Comparison of ENCODE assay signal across 10 mouse cellular contexts in the genomic region with DNA sequence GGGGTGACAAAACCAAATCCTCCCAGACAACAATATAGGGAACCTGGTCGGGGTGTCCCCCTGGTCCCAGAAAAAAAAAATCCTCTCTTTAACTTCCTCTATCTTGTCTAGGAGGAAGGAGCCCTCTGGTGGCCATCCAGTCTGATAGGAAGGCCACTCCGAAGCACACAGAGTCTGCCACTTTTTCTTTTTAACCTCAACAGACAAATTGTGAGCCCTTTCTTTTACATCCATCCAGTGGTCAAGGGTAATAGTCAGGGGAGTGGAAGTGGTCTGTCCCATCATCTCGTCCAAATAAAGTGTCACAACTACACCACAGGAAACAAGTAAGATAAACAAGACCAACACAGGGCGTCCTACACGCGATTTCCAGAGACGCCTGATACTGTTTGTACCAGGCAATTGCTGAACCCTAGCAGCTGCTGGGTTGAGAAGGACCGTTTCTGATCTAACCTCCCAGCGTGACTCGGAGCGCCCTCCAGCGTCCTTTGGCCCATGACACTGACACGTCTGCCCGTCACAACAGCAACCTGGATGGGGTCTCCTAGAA. TPM values are rescaled to one million over a fixed set of nuclear protein-coding genes. Genes with fewer than 3 reads are reported as not detected.
A peak's percentile ranks its signal among the peaks of the same experiment; 100 is the strongest.
DNase-seq lines count a peak whose midpoint lies in the region; ATAC-seq and TF ChIP-seq lines count a peak whose summit lies in the region.
"Had no signal": no experiment of that assay in that cellular context is flagged by ENCODE, and none has a peak within 500 bp of the region (broad histone marks: within the 10 kb centered on the region; RNA-seq: fewer than 3 reads in every experiment).

No protein-coding gene starts in this region.

- no peaks in the 10 kb centered on the region for H3K36me3 ChIP-seq in liver, embryonic 14.5 days (replicated peaks; ENCODE audit: control insufficient read depth, insufficient read depth, low read depth)
- H3K36me3 ChIP-seq in liver, embryonic 11.5 days (ENCODE audit: control insufficient read depth, insufficient read depth, low read length): no peaks in the 10 kb centered on the region
- no peaks in the 10 kb centered on the region for H3K36me3 ChIP-seq in intestine, embryonic 16.5 days (ENCODE audit: control insufficient read depth, insufficient read depth, low read length)
- H3K36me3 ChIP-seq: heart, embryonic 13.5 days had no signal

- H3K4me3 ChIP-seq in liver, embryonic 14.5 days (ENCODE audit: insufficient read depth in 1 of 2, low read depth in 2 of 2, low read length in 2 of 2): no peak overlapping the region
- H3K4me3 ChIP-seq in liver, embryonic 11.5 days (ENCODE audit: low read depth, low read length): no peak overlapping the region
- no peak overlapping the region for H3K4me3 ChIP-seq in intestine, embryonic 16.5 days (ENCODE audit: low read length)
- H3K4me3 ChIP-seq: heart, embryonic 13.5 days had no signal

- H3K4me2 ChIP-seq in liver, embryonic 14.5 days (ENCODE audit: low read depth): no peak overlapping the region
- H3K4me2 ChIP-seq in liver, embryonic 11.5 days: no peak overlapping the region
- H3K4me2 ChIP-seq in intestine, embryonic 16.5 days (ENCODE audit: low read depth, low read length): no peak overlapping the region
- H3K4me2 ChIP-seq: heart, embryonic 13.5 days had no signal

- no peak overlapping the region for H3K9ac ChIP-seq in liver, embryonic 14.5 days (replicated peaks)
- no peak overlapping the region for H3K9ac ChIP-seq in liver, embryonic 11.5 days (ENCODE audit: low read depth, low read length)
- H3K9ac ChIP-seq in intestine, embryonic 16.5 days (ENCODE audit: low read depth, low read length): no peak overlapping the region
- H3K9ac ChIP-seq: heart, embryonic 13.5 days had no signal

- no peak overlapping the region for H3K27ac ChIP-seq in liver, embryonic 14.5 days
- no peak overlapping the region for H3K27ac ChIP-seq in liver, embryonic 11.5 days (ENCODE audit: low read depth, low read length)
- H3K27ac ChIP-seq in intestine, embryonic 16.5 days (ENCODE audit: low read length): 0 out of 2 replicates have a peak overlapping the region, but pooled peaks have one; percentile 20

- TF ChIP-seq CTCF in liver, embryonic 14.5 days (IDR thresholded peaks at IDR 0.05; ENCODE audit: low read depth): peak; percentile 16; the same call in 1 of the 2 replicates

- no peaks in the 10 kb centered on the region for H3K4me1 ChIP-seq in liver, embryonic 14.5 days (replicated peaks; ENCODE audit: control insufficient read depth in 2 of 2, insufficient read depth in 2 of 2, low read length in 1 of 2)
- no peaks in the 10 kb centered on the region for H3K4me1 ChIP-seq in liver, embryonic 11.5 days (replicated peaks; ENCODE audit: control insufficient read depth, insufficient read depth, low read length)
- peaks cover 13% of the 10 kb centered on the region for H3K4me1 ChIP-seq in intestine, embryonic 16.5 days (ENCODE audit: control insufficient read depth, insufficient read depth, low read length)
- H3K4me1 ChIP-seq: heart, embryonic 13.5 days had no signal

- intact Hi-C loops in left cerebral cortex, postnatal 4 days (cut with DNase I): no loop called here

- no peak for TF ChIP-seq EP300 in liver, embryonic 14.5 days (IDR thresholded peaks at IDR 0.05; ENCODE audit: low read depth)

- ATAC-seq in liver, embryonic 14.5 days (ENCODE audit: insufficient read depth): no peak
- ATAC-seq in liver, embryonic 11.5 days (replicated peaks; ENCODE audit: low FRiP score): no peak
- no peak for ATAC-seq in intestine, embryonic 16.5 days

- peak; percentile 45 for DNase-seq in adrenal gland, postnatal 14 days
- no peak for DNase-seq in adrenal gland, adult 8-10 months
- DNase-seq in liver, embryonic 14.5 days (ENCODE audit: low read depth in 3 of 3, low spot score in 3 of 3): no peak
- no peak for DNase-seq in liver, embryonic 11.5 days (ENCODE audit: low spot score)
- DNase-seq in monocyte, adult 2 months (ENCODE audit: low read depth in 1 of 2, low spot score in 2 of 2): peak; percentile 68 to 73
- no peak for DNase-seq in thymus, postnatal 36 days
- DNase-seq in left cerebral cortex, postnatal 4 days: no peak

- 54% methylated on average over 14 of the region's 14 CpGs for WGBS in liver, embryonic 14.5 days (ENCODE audit: insufficient replicate concordance)
- 68% methylated on average over 14 of the region's 14 CpGs for WGBS in liver, embryonic 11.5 days
- WGBS in intestine, embryonic 16.5 days: 72% methylated on average over 14 of the region's 14 CpGs

- H3K27me3 ChIP-seq in liver, embryonic 14.5 days (ENCODE audit: control insufficient read depth, insufficient read depth, low read length): no peaks in the 10 kb centered on the region
- no peaks in the 10 kb centered on the region for H3K27me3 ChIP-seq in liver, embryonic 11.5 days (replicated peaks; ENCODE audit: control insufficient read depth, insufficient read depth, low read length)
- H3K27me3 ChIP-seq in intestine, embryonic 16.5 days (replicated peaks; ENCODE audit: control insufficient read depth, insufficient read depth, low read length): no peaks in the 10 kb centered on the region
- H3K27me3 ChIP-seq: heart, embryonic 13.5 days had no signal

- no peaks in the 10 kb centered on the region for H3K9me3 ChIP-seq in liver, embryonic 14.5 days (ENCODE audit: control insufficient read depth, low read length)
- H3K9me3 ChIP-seq in liver, embryonic 11.5 days (ENCODE audit: control insufficient read depth, low read length): no peaks in the 10 kb centered on the region
- H3K9me3 ChIP-seq in intestine, embryonic 16.5 days (ENCODE audit: control insufficient read depth, low read length): no peaks in the 10 kb centered on the region
- H3K9me3 ChIP-seq: heart, embryonic 13.5 days had no signal

RNA-seq across cellular contexts. Expression of a gene that starts 1.4 kb away (rescaled TPM):
- total RNA-seq in adrenal gland, postnatal 14 days (2021): 3.3 and 5.1 TPM in 2 replicates
- total RNA-seq in adrenal gland, adult 8-10 months (2022): 10 to 100 TPM in 1 of 4 experiments, 1 to 10 TPM in 3; 4.8 to 12.6 (median 6.7) TPM
- polyA plus RNA-seq in liver, embryonic 14.5 days (2012; rRNA removed): 0.31 and 0.52 TPM in 2 replicates
- 0.15 and 0.29 TPM in 2 replicates for polyA plus RNA-seq in liver, embryonic 14.5 days (2014; fragmentation: Nextera tagmentation; extraction: Ambion mirVana)
- 0.22 and 0.32 TPM in 2 replicates for polyA plus RNA-seq in liver, embryonic 11.5 days (2014; fragmentation: Nextera tagmentation; extraction: Ambion mirVana)
- 4.4 and 4.6 TPM in 2 replicates for polyA plus RNA-seq in intestine, embryonic 16.5 days (2015; fragmentation: Nextera tagmentation; extraction: Ambion mirVana)
- 1 to 10 TPM; 2.5 to 2.6 TPM for total RNA-seq in left cerebral cortex, postnatal 4 days (2021)

RNA-seq across cellular contexts. Expression of a gene that starts 10.6 kb away (rescaled TPM):
- total RNA-seq in adrenal gland, postnatal 14 days (2021): 1.1 and 3.2 TPM in 2 replicates
- total RNA-seq in adrenal gland, adult 8-10 months (2022): 1 to 10 TPM; 3.0 to 5.1 (median 4.7) TPM
- polyA plus RNA-seq in liver, embryonic 14.5 days (2012; rRNA removed): not detected in 2 replicates
- not detected in 2 replicates for polyA plus RNA-seq in liver, embryonic 14.5 days (2014; fragmentation: Nextera tagmentation; extraction: Ambion mirVana)
- 0.73 and 0.78 TPM in 2 replicates for polyA plus RNA-seq in liver, embryonic 11.5 days (2014; fragmentation: Nextera tagmentation; extraction: Ambion mirVana)
- polyA plus RNA-seq in intestine, embryonic 16.5 days (2015; fragmentation: Nextera tagmentation; extraction: Ambion mirVana): 7.4 and 10.3 TPM in 2 replicates
- not detected for total RNA-seq in left cerebral cortex, postnatal 4 days (2021)

RNA-seq across cellular contexts. Expression of a gene that starts 17.6 kb away (rescaled TPM):
- 27.0 and 35.9 TPM in 2 replicates for total RNA-seq in adrenal gland, postnatal 14 days (2021)
- total RNA-seq in adrenal gland, adult 8-10 months (2022): 10 to 100 TPM; 33.3 to 51.0 (median 38.6) TPM
- polyA plus RNA-seq in liver, embryonic 14.5 days (2012; rRNA removed): 2.0 and 2.1 TPM in 2 replicates
- polyA plus RNA-seq in liver, embryonic 14.5 days (2014; fragmentation: Nextera tagmentation; extraction: Ambion mirVana): 1.5 and 2.1 TPM in 2 replicates
- polyA plus RNA-seq in liver, embryonic 11.5 days (2014; fragmentation: Nextera tagmentation; extraction: Ambion mirVana): 11.3 and 12.9 TPM in 2 replicates
- 19.1 and 21.5 TPM in 2 replicates for polyA plus RNA-seq in intestine, embryonic 16.5 days (2015; fragmentation: Nextera tagmentation; extraction: Ambion mirVana)
- total RNA-seq in left cerebral cortex, postnatal 4 days (2021): 100 to 1,000 TPM; 164 to 176 TPM

RNA-seq across cellular contexts. Expression of a gene that starts 27.4 kb away (rescaled TPM):
- 70.8 and 73.7 TPM in 2 replicates for total RNA-seq in adrenal gland, postnatal 14 days (2021)
- total RNA-seq in adrenal gland, adult 8-10 months (2022): 10 to 100 TPM; 39.7 to 52.1 (median 46.1) TPM
- 19.8 and 20.2 TPM in 2 replicates for polyA plus RNA-seq in liver, embryonic 14.5 days (2012; rRNA removed)
- 21.4 and 24.6 TPM in 2 replicates for polyA plus RNA-seq in liver, embryonic 14.5 days (2014; fragmentation: Nextera tagmentation; extraction: Ambion mirVana)
- 68.2 and 69.3 TPM in 2 replicates for polyA plus RNA-seq in liver, embryonic 11.5 days (2014; fragmentation: Nextera tagmentation; extraction: Ambion mirVana)
- 61.1 and 66.9 TPM in 2 replicates for polyA plus RNA-seq in intestine, embryonic 16.5 days (2015; fragmentation: Nextera tagmentation; extraction: Ambion mirVana)
- 10 to 100 TPM; 38.5 to 39.2 TPM for total RNA-seq in left cerebral cortex, postnatal 4 days (2021)

RNA-seq across cellular contexts. Expression of a gene that starts 29.1 kb away (rescaled TPM):
- 0.93 TPM in 1 of 2 replicates, not detected in the other for total RNA-seq in adrenal gland, postnatal 14 days (2021)
- total RNA-seq in adrenal gland, adult 8-10 months (2022): under 1 TPM in 3 of 4 experiments, not detected in 1; 0.49 to 0.99 (median 0.89) TPM
- polyA plus RNA-seq in liver, embryonic 14.5 days (2012; rRNA removed): not detected in 2 replicates
- 0.24 TPM in 1 of 2 replicates, not detected in the other for polyA plus RNA-seq in liver, embryonic 14.5 days (2014; fragmentation: Nextera tagmentation; extraction: Ambion mirVana)
- 0.29 TPM in 1 of 2 replicates, not detected in the other for polyA plus RNA-seq in liver, embryonic 11.5 days (2014; fragmentation: Nextera tagmentation; extraction: Ambion mirVana)
- polyA plus RNA-seq in intestine, embryonic 16.5 days (2015; fragmentation: Nextera tagmentation; extraction: Ambion mirVana): 0.23 TPM in 1 of 2 replicates, not detected in the other
- total RNA-seq in left cerebral cortex, postnatal 4 days (2021): 1 to 10 TPM; 2.1 to 2.6 TPM
- polyA plus RNA-seq: liver, embryonic 16.5 days had no signal

Comparison
In these comparisons a context has a peak if more than half of its experiments do, and no peak if none do; other contexts are left out.
1. DNase-seq: peak in adrenal gland, postnatal 14 days (single experiment) and monocyte, adult 2 months (2 of 2); none in adrenal gland, adult 8-10 months (single experiment), liver, embryonic 14.5 days (0 of 3), liver, embryonic 11.5 days (single experiment), thymus, postnatal 36 days (0 of 2) and left cerebral cortex, postnatal 4 days (single experiment).